Mouse (Mus musculus) bone marrow, adult 2 months (tissue): Measurements from ENCODE around the gene Olfr642. TPM values are rescaled to one million over a fixed set of nuclear protein-coding genes. Genes with fewer than 3 reads are reported as not detected.

Experiments
- H3K27ac ChIP-seq: fragments of 200-500 bp; 2 replicates; pipeline ENCODE4 v1.5.1; 2012; ENCODE audit warnings: low read depth, mild to moderate bottlenecking, control low read depth, inconsistent platforms, low read length; ENCODE audit not compliant: control insufficient read depth, poor library complexity, insufficient read depth
- H3K4me1 ChIP-seq: fragments of 200-500 bp; 2 replicates; pipeline ENCODE4 v1.6.1; 2011; ENCODE audit warnings: low read length; ENCODE audit not compliant: control insufficient read depth, insufficient read depth
- H3K4me3 ChIP-seq: fragments of 200-500 bp; replicated peaks from 2 replicates; pipeline ENCODE3; 2011; ENCODE audit warnings: mild to moderate bottlenecking, low read depth, low read length, control low read depth; ENCODE audit not compliant: control insufficient read depth
- CTCF ChIP-seq: fragments of 200-500 bp; IDR thresholded peaks from 2 replicates; pipeline ENCODE4 v1.5.1; 2011; ENCODE audit warnings: low read length, control low read depth; ENCODE audit not compliant: control insufficient read depth, insufficient read depth
- POLR2A ChIP-seq: fragments of 200-500 bp; IDR thresholded peaks from 2 replicates; pipeline ENCODE4 v1.6.1; 2011; ENCODE audit warnings: low read depth, mild to moderate bottlenecking, control low read depth, low read length, borderline replicate concordance; ENCODE audit not compliant: control insufficient read depth
- whole genome bisulfite sequencing: fragments of 180-500 bp; shearing (Covaris S2); methylation state at CpG from one replicate; pipeline ENCODE4 v1.1.7; 2018; 5-methylcytosine and 5-hydroxymethylcytosine counted together
- polyA plus RNA-seq: library from polyadenylated mRNA; stranded (reverse); fragments of >200 nt; gene quantifications from 2 replicates; pipeline ENCODE4 v1.2.4, GENCODE M21; 2011; ENCODE audit warnings: low replicate concordance; ENCODE audit not compliant: missing spikeins, insufficient read depth, insufficient read length

Gene Olfr642
- 0.29 TPM in 1 of 2 replicates, not detected in the other for polyA plus RNA-seq

DNA sequence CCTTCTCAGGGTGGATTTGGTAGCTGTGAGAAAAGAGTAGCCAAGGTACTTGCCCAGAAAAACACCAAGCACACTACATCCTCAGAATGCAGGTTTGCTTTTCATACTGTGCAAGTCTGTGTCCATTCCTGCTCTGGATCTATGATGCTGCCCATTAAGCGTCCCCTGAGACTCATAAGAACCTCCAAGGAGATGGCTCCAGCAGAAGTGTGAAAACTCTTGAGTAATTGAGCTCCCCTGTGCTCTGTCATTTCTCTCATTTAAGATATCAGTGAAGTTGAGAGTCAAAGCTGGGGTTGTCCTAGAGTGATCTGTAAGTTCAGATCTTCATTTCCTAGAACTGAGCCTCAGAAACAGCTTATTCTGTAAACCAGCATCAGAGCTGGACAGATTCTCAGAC is at the start of gene Olfr642:
Gene Olfr642, minus strand, starts transcription at position 101 of the 400 bp plus-strand sequence.
- no peak for TF ChIP-seq CTCF
- no peak for TF ChIP-seq POLR2A
- WGBS = 74% methylated on average over 1 of the region's 1 CpGs
- Histone ChIP-seq H3K27ac (no peak within 1 kb of the TSS), H3K4me1 (no peaks in the 10 kb centered on the region), H3K4me3 (no peak within 1 kb of the TSS)

DNA sequence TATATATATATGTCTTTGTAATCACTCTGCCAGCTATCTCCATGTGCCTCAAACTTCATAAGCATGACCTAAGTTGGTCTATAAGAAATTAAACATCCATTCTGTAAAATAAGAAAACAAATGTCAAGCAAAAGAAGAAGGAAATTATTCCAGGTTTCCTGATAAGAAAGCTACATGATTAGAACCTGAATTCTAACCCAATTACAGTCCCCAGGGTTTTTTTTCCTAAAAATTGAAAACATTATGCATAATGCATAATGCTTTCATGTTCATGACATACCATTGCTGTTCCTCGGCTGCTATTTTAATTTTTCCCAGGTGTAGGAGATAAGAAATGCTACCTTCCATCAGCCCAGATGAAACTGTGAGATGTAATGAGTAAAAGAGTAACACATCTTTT is 32.9 kb upstream of the Olfr642 start, which contains the start of gene Olfr645:
Gene Olfr645, minus strand, starts transcription at position 101 of the 400 bp plus-strand sequence.
- TF ChIP-seq CTCF (no peak), POLR2A (no peak)
- WGBS = 83% methylated on average over 1 of the region's 1 CpGs
- H3K27ac ChIP-seq = no peak within 1 kb of the TSS
- H3K4me3 ChIP-seq = no peak within 1 kb of the TSS
- no peaks in the 10 kb centered on the region for H3K4me1 ChIP-seq

DNA sequence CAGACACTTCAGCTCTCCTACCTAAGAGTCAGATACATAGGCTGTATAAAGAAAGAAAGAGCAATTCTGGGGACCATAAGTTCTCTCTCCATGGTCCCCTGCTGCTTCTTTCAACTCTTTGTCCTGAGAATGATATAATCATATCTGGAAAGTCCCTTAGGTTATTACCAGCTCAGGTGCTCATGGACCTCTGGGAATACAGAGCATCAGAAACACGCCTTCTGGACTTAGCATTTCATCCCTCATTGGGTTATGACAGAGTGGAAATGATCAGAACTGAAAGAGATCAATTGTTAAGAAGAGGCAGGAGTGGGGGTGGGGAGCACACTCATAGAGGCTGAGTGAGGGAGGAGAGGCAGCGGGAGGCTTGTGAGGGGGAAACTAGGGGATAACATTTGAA is 19.3 kb upstream of the Olfr642 start, which contains the start of gene Olfr644:
Gene Olfr644, minus strand, starts transcription at position 101 of the 400 bp plus-strand sequence.
- H3K27ac ChIP-seq = no peak within 1 kb of the TSS
- no peak within 1 kb of the TSS for H3K4me3 ChIP-seq
- TF ChIP-seq CTCF (no peak), POLR2A (no peak)
- no peaks in the 10 kb centered on the region for H3K4me1 ChIP-seq
- WGBS = 72% methylated on average over 2 of the region's 2 CpGs

DNA sequence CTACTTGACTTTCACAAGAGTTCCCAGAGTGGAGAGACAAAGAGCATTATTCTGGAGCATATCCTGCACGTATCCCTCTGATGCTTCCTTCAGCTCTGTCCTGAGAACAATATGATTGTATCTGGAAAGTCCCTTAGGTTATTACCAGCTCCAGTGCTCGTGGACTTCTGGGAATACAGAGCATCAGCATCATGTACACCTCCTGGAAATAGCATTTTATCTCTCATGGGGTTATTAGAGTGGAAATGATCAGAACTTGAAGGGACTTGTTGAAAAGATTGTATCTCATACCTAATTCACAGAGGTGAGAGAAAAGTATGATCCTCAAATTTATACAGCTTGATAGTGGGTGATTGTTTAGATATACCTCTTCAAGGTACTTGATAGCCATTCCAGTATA is 8.9 kb upstream of the Olfr642 start, which contains the start of gene 4930516K23Rik:
Gene 4930516K23Rik, minus strand, starts transcription at position 101 of the 400 bp plus-strand sequence.
- 63% methylated on average over 2 of the region's 2 CpGs for WGBS
- TF ChIP-seq POLR2A = no peak
- TF ChIP-seq CTCF = no peak
- Histone ChIP-seq H3K27ac (no peak within 1 kb of the TSS), H3K4me3 (no peak within 1 kb of the TSS), H3K4me1 (no peaks in the 10 kb centered on the region; the same call in 1 of the 2 replicates)

DNA sequence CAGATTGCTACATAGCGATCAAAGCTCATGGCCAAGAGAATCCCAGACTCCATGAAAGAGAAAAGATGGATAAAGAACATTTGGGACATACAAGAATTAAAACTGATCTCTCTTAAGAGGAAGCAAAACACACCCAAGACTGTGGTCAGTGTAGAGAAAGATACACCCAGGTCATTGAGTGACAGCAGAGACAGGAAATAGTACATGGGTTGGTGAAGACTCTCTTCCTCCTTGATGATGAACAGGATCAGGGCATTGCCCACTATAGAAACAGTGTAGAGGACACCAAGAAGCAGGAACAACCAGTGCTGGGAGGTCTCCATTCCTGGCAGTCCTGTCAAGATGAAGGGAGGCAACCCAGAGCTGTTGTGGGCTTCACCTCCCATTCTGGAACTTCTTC is 6.7 kb upstream of the Olfr642 start:
- no peak overlapping the region for H3K27ac ChIP-seq
- 93% methylated on average over 1 of the region's 1 CpGs for WGBS
- no peaks in the 10 kb centered on the region; the same call in 1 of the 2 replicates for H3K4me1 ChIP-seq
- no peak overlapping the region for H3K4me3 ChIP-seq
- no peak for TF ChIP-seq CTCF
- TF ChIP-seq POLR2A = no peak

DNA sequence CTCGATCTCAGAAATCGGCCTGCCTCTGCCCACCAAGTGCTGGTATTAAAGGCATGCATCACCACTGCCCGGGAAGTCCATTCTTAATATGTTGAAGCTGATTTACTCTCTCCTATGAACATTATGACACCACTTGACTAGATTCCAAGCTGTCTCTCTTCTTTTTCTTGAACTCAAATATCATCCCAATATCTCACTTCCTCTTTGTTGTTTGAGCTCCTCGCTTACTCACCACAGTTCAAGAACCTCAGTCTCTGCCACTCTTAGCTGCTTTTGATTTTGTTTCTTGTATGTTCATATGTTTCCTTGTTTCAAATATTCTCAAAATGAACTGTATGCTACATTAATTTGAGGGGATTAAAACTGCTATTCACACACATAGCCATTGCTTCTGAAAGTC is 1.7 kb downstream of the Olfr642 start:
- WGBS = 66% methylated on average over 4 of the region's 4 CpGs
- Histone ChIP-seq H3K27ac (no peak overlapping the region), H3K4me1 (no peaks in the 10 kb centered on the region), H3K4me3 (no peak overlapping the region)
- TF ChIP-seq POLR2A (no peak), CTCF (no peak)

DNA sequence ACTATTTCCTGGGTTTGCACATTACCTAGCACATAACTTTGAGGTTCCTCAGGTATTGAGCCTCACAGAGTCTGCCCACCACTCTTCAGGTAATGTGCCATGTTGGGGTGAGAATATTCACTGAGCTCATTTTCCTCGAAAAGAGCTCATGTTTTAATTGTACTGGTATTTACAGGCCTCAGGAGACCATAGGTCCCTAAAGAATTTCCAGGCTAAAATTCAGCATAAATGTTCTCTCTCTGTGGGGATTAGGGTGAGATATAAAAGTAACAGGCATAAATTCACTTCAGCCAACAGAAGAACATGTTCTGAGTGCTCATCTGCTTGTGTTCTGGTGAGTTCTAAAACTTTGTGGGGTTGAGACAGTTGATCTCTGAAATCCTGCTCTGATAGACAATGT is 17.3 kb downstream of the Olfr642 start, which contains the start of gene Olfr641:
Gene Olfr641, plus strand, starts transcription at position 301 of the 400 bp plus-strand sequence.
- Histone ChIP-seq H3K27ac (no peak within 1 kb of the TSS), H3K4me3 (no peak within 1 kb of the TSS), H3K4me1 (no peaks in the 10 kb centered on the region)
- no peak for TF ChIP-seq POLR2A
- WGBS = 74% methylated on average over 1 of the region's 1 CpGs

DNA sequence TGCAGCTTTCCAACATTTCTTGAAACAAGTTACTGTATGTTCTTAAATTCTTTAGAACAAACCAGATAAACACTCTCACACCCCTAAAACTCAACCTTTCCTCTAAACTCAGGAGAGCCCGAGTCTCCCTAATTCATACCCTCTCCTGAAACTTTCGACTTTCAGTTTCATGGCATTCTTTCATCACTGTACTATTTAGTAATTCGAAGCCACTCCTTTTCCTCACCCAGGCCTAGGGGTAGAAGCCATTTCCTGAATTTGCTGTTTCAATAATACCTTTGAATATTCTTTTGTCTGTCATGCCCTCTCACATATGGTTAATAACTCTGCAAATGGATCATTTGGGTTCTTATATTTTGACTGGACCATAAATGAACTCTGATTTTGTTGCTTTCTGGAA is 25.5 kb downstream of the Olfr642 start:
- no peak for TF ChIP-seq POLR2A
- TF ChIP-seq CTCF = no peak
- WGBS = 40% methylated on average over 3 of the region's 3 CpGs

DNA sequence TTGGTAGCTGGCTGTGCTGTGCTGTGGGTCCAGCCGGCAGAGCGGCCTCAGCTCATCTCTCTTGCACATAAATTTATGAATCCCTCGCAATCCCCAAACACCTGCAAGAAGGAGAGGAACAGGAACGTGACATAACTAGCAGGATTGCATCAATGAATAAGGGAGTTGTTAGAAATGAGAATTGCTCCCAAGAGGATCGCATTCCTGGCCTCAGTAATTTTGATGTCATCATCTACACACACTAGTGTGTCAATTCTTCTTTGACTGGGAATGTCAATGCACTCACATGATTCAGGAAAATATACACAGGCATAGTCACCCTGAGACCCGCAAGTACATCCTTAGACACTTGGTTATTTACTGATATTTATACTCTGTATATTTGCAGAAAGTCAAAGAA is 27.0 kb downstream of the Olfr642 start, which contains the start of gene Olfr640:
Gene Olfr640, minus strand, starts transcription at position 101 of the 400 bp plus-strand sequence.
- no peaks in the 10 kb centered on the region for H3K4me1 ChIP-seq

More for the DNA sequence above, 25.5 kb downstream of the Olfr642 start:
- no peak overlapping the region for H3K4me3 ChIP-seq
- no peaks in the 10 kb centered on the region for H3K4me1 ChIP-seq
- H3K27ac ChIP-seq = no peak overlapping the region

More for the DNA sequence above, 27.0 kb downstream of the Olfr642 start, which contains the start of gene Olfr640:
- Histone ChIP-seq H3K4me3 (no peak within 1 kb of the TSS), H3K27ac (no peak within 1 kb of the TSS)
- TF ChIP-seq POLR2A = no peak
- TF ChIP-seq CTCF = no peak
- 56% methylated on average over 6 of the region's 6 CpGs for WGBS
